Mouse (Mus musculus): Measurements from ENCODE around the gene Kif13a. TPM values are rescaled to one million over a fixed set of nuclear protein-coding genes. Genes with fewer than 3 reads are reported as not detected.

The Kif13a gene
- total and polyA plus RNA-seq, 3 experiments, result 13.6 to 40.6 (median 26.0) TPM

DNA sequence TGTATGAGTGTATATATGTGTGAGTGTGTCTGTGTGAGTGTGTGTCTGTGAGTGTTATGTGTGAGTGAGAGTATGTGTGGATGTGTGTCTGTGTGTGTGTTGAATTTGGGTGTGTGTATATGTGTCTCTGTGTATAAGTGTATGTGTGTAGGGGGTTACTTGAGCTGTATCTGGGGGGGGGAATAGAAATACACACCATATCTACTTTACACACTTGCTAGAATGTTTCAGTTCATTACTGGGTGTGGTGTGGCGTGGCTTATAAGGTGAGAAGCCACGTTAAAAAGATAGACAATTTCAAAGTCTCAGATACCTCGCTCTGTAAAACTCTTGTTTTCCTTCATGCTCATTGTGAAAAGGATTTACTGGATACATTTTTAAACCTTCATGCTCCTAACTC, 152.2 kb downstream of the Kif13a start:
- DNase-seq, result no peak

DNA sequence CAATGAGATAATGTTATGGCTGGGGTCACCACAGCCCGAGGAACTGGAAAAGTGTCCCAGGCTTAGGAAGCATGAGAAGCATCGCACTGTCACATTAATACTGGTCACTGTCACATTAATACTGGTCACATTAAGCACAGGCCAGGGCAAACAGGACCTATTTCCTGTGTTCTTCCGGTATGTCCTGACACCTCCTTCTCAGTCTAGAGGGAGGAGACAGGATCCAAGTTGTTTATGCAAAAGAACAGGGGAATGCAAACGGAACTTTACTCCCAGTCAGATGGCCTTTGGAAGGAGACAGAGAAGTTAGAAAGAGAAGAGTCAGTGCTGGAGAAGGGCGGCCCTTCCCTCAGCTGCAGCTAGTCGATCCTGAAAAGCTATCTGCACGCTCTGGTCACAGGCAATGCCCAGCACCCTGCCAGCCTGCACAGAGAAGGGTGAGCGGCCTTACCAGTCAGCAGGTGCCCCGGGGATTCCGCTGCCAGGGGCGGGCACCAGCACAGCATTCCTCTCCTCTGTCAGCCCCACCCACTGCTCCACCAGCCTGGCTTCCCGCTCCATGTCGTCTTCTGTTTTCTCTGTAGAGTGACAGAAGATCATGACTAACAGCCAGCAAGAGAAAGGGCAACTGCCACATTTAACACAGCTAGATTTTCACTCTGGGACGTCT, 152.9 kb downstream of the Kif13a start:
- DNase-seq, result no peak

DNA sequence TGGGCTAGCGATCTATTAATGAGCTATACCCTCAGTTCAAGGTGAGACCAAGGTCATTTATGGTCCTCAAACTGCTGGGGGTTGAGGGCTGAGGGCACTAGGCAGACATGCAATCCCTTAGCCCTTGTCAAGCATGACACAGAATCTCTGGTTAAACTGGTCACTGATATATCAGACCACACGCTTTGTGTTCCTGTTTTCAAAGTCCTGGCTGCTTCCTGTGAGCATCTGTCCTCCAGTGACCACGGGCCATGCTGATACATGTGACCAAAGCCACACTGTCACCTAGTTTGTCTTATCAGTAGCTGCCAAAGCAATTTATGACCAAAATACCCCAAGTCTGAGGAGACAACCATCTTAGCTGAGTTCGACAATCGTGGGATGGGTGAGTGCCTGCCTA, 154.7 kb downstream of the Kif13a start:
- DNase-seq, result no peak

GRCm38 (mm10) chr13:46772581-46772980, 157.1 kb downstream of the Kif13a start:
- no peak for DNase-seq

- no peak for DNase-seq
Measured at GRCm38 (mm10) chr13:46765361-46765760, 164.3 kb downstream of the Kif13a start.

- no peak for DNase-seq
Measured at GRCm38 (mm10) chr13:46763210-46763609, 166.5 kb downstream of the Kif13a start.

DNA sequence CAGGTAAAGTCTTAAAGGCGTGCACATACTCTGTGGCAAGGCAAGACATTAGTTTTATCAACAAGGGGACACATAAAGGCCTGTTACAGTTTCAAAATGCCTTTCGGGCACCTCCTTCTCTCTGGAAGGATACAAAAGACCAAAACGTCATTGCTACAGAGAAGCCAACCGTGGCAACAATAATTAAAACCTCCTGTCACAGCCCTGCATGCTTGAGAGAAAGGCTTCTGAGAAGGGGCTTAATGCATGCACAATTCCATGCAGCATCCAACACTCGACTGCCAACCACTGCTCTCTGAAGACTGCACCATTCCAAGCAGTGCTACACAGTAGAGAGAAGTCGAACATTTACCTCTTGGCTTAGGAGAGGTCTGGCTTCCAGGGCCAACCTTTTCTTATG, 168.7 kb downstream of the Kif13a start:
- no peak for DNase-seq

DNA sequence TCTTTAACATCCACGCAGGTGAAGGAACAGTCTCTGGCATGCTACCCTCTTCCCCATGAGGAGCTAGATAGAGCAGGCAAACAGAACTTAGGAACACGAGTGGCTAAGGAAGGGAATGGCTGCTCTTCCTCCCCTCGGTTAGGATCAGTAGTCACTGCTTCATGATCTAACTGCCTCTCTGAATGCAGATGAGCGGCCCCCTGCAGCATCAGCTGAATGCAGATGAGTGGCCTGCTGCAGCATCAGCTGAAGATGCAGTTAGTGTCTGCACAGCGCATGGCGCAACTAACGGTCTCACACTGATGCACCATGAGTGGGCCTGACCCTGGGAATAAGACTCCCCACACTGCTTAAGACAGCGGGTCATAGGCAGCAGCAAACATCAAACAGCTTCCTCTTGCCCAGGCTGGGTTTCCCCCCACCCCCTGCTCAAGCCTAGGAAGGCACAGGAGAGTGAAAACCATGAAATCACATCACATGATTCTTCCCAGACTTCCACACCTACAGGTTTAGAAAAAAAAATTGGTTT, 170.3 kb downstream of the Kif13a start:
- no peak for DNase-seq

DNA sequence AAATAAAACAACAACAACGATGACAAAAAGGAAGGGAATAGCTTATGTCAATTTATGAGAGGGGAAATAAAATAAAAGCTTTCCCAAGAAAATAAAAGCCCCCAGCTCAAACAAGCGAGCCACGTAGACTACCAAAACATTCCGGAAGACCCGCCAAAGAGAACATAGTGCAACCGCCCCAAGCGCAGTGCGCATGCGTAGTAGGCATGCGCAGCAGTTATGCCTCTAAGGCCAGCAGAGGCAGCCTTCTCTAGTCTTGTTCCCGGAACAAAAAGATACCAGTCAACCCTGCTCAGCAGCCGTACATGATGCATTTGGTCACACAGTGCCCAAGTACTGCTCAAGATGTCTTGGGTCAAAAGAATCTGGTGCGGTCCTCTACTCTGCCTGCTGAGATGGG, 171.0 kb downstream of the Kif13a start:
- no peak for DNase-seq

- no peak for DNase-seq
Measured at GRCm38 (mm10) chr13:46757946-46758345, 171.7 kb downstream of the Kif13a start.

DNA sequence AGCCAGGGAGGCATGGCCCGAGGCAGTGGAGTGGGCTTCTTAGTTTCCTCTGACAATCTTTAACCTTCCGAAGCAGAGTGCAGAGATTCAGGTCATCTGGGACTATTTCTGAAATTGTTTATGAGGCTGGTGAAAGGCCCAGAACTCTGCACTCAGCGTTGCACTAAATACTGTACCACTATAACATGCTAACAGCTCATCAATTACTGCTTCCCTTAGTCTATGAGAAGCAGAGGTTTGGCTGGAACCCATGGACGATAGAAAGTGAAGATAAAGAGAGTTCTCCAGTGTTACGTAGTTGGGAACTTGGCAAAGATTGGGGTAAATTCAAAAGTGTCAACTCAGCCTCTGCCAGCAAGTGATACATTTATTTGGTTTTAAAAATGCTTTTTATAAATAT, 176.4 kb downstream of the Kif13a start:
- no peak for DNase-seq

GRCm38 (mm10) chr13:46752566-46753229, 177.0 kb downstream of the Kif13a start:
- no peak for DNase-seq

DNA sequence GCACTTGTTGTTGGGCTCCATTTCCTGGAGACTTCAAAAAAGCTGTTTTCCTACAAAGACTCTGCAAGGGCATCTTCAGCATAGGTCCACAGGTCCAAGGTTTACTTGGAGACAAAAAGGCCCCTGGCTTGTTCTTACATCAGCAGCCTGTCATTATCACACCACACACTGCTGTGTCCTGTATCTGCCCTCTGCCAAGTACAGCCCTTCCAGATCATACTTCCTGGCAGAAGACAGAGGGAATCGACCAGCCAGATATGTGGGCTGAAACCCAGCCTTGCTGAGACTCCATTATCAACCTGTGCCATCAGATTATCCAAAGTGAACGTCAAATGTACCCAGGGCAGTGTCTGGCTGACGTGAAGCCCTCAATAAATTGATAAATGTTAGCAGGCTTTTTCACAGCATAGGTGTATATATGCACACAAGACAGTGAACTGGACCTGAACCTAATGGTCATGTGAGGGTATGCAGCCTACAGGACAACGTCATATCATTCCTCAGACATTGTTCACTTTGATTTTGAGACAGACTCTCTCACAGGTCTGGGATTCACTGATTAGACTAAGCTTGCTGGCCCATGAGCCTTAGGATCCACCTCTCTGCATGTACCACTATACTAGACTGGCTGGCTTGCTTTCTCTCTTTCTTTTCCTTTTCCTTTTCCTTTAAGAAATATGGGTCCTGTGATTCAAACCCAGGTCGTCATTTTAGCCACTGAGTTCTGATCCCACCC, 181.4 kb downstream of the Kif13a start:
- DNase-seq, result no peak

- no peak for DNase-seq
Measured at GRCm38 (mm10) chr13:46743821-46744220, 185.8 kb downstream of the Kif13a start.

DNA sequence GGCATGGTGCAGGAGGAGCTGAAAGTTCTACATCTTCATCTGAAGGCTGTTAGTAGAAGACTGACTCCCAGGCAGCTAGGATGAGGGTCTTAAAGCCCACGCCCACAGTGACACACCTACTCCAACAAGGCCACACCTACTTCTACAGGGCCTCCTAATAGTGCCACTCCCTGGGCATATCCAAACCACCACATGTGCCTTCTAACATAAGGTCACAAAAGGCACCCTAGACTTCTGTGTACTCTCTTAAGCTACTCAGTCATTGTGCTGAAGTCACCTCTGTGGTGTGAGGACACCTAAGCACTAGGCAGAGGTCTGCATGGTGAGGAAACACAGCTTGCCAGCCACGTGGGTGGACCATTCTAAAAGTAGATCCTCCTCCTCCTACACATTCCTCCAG, 187.3 kb downstream of the Kif13a start:
- no peak for DNase-seq

GRCm38 (mm10) chr13:46739426-46739825, 190.2 kb downstream of the Kif13a start:
- DNase-seq, result no peak

DNA sequence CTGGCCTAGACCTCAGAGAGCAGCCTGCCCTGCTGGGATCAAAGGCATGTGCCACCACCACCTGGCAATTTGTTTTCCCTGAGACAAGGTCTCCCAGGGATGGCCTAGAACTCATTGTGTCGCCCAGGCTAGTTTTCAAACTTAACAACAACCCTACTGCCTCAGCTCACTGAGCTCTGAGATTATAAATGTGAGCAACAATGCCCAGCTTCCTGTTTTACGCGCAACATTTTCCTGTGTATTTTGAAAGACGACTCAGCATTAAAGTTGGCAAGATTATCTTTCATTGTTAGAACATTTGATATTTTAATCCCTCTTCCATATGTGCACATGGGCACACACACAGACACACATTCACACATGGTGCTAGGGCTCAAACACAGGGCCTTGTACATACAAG, 192.2 kb downstream of the Kif13a start:
- no peak for DNase-seq

DNA sequence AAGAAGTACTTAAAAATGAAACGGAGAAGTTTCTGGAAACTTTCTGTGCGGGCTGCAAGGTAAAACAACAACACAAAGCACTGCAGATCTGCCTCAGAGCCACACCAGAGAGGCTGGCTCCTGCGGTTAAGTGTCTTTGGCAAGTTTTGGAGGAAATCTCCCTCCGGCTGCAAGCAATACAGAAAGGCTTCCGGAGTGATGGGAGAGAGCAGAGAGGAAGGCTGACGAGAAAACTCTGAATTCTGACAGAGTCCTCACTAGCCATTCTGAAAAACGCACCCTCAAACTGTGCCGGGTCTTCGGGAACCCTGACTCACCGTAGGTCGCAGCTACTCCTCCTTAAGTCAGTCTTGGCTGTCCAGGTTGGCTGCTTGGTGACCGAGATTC, 193.2 kb downstream of the Kif13a start:
- DNase-seq, result peak; percentile 37

- DNase-seq, result peak; percentile 66
Measured at GRCm38 (mm10) chr13:46735808-46736478, 193.7 kb downstream of the Kif13a start.

DNA sequence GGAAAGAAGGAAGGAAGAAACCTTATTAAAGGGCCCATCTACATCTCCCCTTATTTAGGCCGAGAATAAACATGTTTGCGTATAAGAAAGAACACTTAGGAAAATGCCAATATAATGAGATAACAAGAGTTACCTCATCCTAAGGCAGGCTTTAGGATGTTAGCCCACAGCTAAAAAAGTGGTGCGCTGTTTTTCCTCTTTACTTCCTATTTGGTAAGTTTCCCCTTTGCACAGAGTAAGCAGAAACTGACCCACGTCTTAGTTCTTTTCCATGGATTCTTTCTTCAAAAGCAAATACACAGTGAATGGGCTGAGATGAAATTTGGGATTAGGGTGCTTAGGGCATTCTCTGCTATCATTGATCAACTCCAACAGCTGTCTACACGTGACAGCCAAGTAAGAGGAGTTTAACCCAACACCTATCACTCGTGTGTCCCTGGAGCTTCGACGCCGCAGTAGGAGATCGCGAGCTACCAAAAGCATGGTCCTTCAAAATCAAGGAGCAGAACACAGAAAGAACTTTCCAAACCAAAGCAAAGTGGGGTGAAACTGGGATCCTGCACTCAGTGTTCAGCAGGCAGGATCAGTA, 194.4 kb downstream of the Kif13a start:
- no peak for DNase-seq

GRCm38 (mm10) chr13:46729998-46730397, 199.7 kb downstream of the Kif13a start:
- no peak for DNase-seq

DNA sequence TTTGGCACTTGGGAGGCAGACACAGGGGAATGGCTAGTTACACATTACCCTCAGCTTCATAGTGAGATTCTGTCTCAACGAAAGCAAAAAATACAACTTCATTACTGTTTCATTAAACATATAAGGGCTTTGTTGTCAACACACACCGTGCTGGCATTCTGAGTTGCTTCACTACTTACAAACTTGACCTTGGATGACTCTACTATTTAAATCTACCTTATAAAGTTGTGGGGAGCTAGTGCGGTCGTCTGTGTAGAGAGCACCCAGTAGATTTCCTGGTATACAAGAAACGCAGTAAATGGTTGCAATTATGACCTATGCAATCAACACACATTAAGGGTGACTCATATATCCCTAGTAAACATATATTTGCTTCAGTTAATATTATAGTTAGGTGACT, 201.3 kb downstream of the Kif13a start:
- no peak for DNase-seq

Data from adrenal gland, adult 2 months (tissue).